Mouse (Mus musculus) midbrain, embryonic 11.5 days (tissue): Measurements from ENCODE around the gene Atxn1. TPM values are rescaled to one million over a fixed set of nuclear protein-coding genes. Genes with fewer than 3 reads are reported as not detected.

ENCODE experiments used
- ATAC-seq: fragments of 200-750 bp; cut with Nextera tagmentation; 2 replicates; pipeline ENCODE4 v1.8.0; 2017; ENCODE audit warnings: moderate TSS enrichment, moderate library complexity; ENCODE audit not compliant: low FRiP score
- DNase-seq: peaks from one replicate; pipeline ENCODE4 v3.0.0; 2015; ENCODE audit warnings: low spot score; ENCODE audit errors: missing footprints
- H3K27ac ChIP-seq: fragments of 300-500 bp; sonication (generic); 2 replicates; pipeline ENCODE4 v1.5.1; 2014; ENCODE audit warnings: low read depth, low read length
- H3K27me3 ChIP-seq: fragments of 300-500 bp; sonication (generic); 2 replicates; pipeline ENCODE4 v1.6.1; 2014; ENCODE audit warnings: mild to moderate bottlenecking, low read length, moderate library complexity, mixed read lengths; ENCODE audit not compliant: control insufficient read depth, insufficient read depth
- H3K36me3 ChIP-seq: fragments of 300-500 bp; sonication (generic); 2 replicates; pipeline ENCODE4 v1.6.1; 2014; ENCODE audit warnings: mild to moderate bottlenecking, low read length, moderate library complexity, mixed read lengths; ENCODE audit not compliant: control insufficient read depth, insufficient read depth
- H3K4me1 ChIP-seq: fragments of 300-500 bp; sonication (generic); 2 replicates; pipeline ENCODE4 v1.6.1; 2014; ENCODE audit warnings: low read length; ENCODE audit not compliant: control insufficient read depth, insufficient read depth
- H3K4me2 ChIP-seq: fragments of 300-500 bp; sonication (generic); 2 replicates; pipeline ENCODE4 v1.6.1; 2014; ENCODE audit warnings: mild to moderate bottlenecking, moderate library complexity
- H3K4me3 ChIP-seq: fragments of 300-500 bp; sonication (generic); 2 replicates; pipeline ENCODE4 v1.5.1; 2014; ENCODE audit warnings: low read depth, low read length
- H3K9ac ChIP-seq: fragments of 300-500 bp; sonication (generic); 2 replicates; pipeline ENCODE4 v1.6.1; 2014; ENCODE audit warnings: low read length
- H3K9me3 ChIP-seq: fragments of 300-500 bp; sonication (generic); 2 replicates; pipeline ENCODE4 v1.6.1; 2016; ENCODE audit warnings: low read length; ENCODE audit not compliant: control insufficient read depth
- WGBS: fragments of 180-500 bp; shearing (Covaris S2); extraction: QIAGEN DNeasy Blood & Tissue Kit; methylation state at CpG from one replicate; pipeline ENCODE4 v1.1.7; 2014; 5-methylcytosine and 5-hydroxymethylcytosine counted together
- polyA plus RNA-seq: library from polyadenylated mRNA; unstranded; fragments of >200 nt; fragmentation: Nextera tagmentation; extraction: Ambion mirVana; gene quantifications from 2 replicates; pipeline ENCODE4 v1.2.1, GENCODE M21; 2014

The Atxn1 gene
- polyA plus RNA-seq, 1 experiment from 2014 or later: 1.7 TPM

- Histone ChIP-seq H3K27ac (no peak overlapping the region), H3K27me3 (no peaks in the 10 kb centered on the region; the same call in 1 of the 2 replicates), H3K4me2 (no peak overlapping the region), H3K9ac (no peak overlapping the region), H3K4me3 (no peak overlapping the region), H3K4me1 (0 out of 2 replicates have a peak, but pooled peaks cover 2% of the 10 kb centered on the region), H3K36me3 (no peaks in the 10 kb centered on the region), H3K9me3 (no peaks in the 10 kb centered on the region)
- 94% methylated on average over 3 of the region's 3 CpGs for WGBS
- DNase-seq (no peak), ATAC-seq (no peak)
Measured at GRCm38 (mm10) chr13:45505546-45505945, 459.3 kb downstream of the Atxn1 start.

GRCm38 (mm10) chr13:45502791-45503190 is 462.0 kb downstream of the Atxn1 start:
- ATAC-seq (no peak), DNase-seq (no peak)
- no peaks in the 10 kb centered on the region for H3K27me3 ChIP-seq
- 89% methylated on average over 5 of the region's 5 CpGs for WGBS
- no peak overlapping the region for H3K4me3 ChIP-seq
- H3K4me1 ChIP-seq: no peaks in the 10 kb centered on the region
- H3K4me2 ChIP-seq: no peak overlapping the region
- no peaks in the 10 kb centered on the region for H3K9me3 ChIP-seq
- H3K27ac ChIP-seq: no peak overlapping the region
- no peak overlapping the region for H3K9ac ChIP-seq
- no peaks in the 10 kb centered on the region for H3K36me3 ChIP-seq

GRCm38 (mm10) chr13:45499906-45500305 is 464.9 kb downstream of the Atxn1 start:
- H3K27ac ChIP-seq: no peak overlapping the region
- ATAC-seq (no peak), DNase-seq (no peak)
- no peak overlapping the region for H3K4me3 ChIP-seq
- no peaks in the 10 kb centered on the region for H3K4me1 ChIP-seq
- H3K27me3 ChIP-seq: no peaks in the 10 kb centered on the region
- no peaks in the 10 kb centered on the region for H3K9me3 ChIP-seq
- no peak overlapping the region for H3K9ac ChIP-seq
- H3K4me2 ChIP-seq: no peak overlapping the region
- no peaks in the 10 kb centered on the region for H3K36me3 ChIP-seq
- WGBS: 82% methylated on average over 3 of the region's 3 CpGs
